Mouse (Mus musculus): ENCODE data around the gene Snx11.

- TF ChIP-seq CTCF (IDR thresholded peaks at IDR 0.05; ENCODE audit: low read depth, low read length) (no peak), POLR2AphosphoS5 (IDR thresholded peaks at IDR 0.05; ENCODE audit: insufficient replicate concordance, low read depth, low read length) (no peak), TAL1 (conservative IDR thresholded peaks at IDR 0.05; ENCODE audit: low read depth, low read length) (no peak), GATA2 (IDR thresholded peaks at IDR 0.05; ENCODE audit: borderline replicate concordance, low read depth, low read length) (no peak)
Measured at GRCm38 (mm10) chr11:96772413-96772812, 4.9 kb downstream of the Snx11 start.

All from G1E (cell line).